Mouse (Mus musculus) neural tube, embryonic 11.5 days (tissue): ENCODE results near the gene Sgk1. TPM values are rescaled to one million over a fixed set of nuclear protein-coding genes. Genes with fewer than 3 reads are reported as not detected.

Source experiments
- ATAC-seq: fragments of 200-750 bp; cut with Nextera tagmentation; 2 replicates; pipeline ENCODE4 v1.8.0; 2017; ENCODE audit warnings: moderate number of reproducible peaks, mild to moderate bottlenecking, moderate TSS enrichment, moderate library complexity; ENCODE audit not compliant: insufficient read depth, low FRiP score, low TSS enrichment
- DNase-seq: peaks from one replicate; pipeline ENCODE4 v3.0.0-alpha.2; 2015; ENCODE audit warnings: low spot score
- H3K27ac ChIP-seq: fragments of 300-500 bp; sonication (generic); 2 replicates; pipeline ENCODE4 v1.5.1; 2014; ENCODE audit warnings: low read depth, mild to moderate bottlenecking, low read length
- H3K27me3 ChIP-seq: fragments of 300-500 bp; sonication (generic); 2 replicates; pipeline ENCODE4 v1.6.1; 2014; ENCODE audit warnings: mild to moderate bottlenecking, low read length, mixed read lengths; ENCODE audit not compliant: control insufficient read depth, insufficient read depth
- H3K36me3 ChIP-seq: fragments of 300-500 bp; sonication (generic); 2 replicates; pipeline ENCODE4 v1.6.1; 2014; ENCODE audit warnings: mild to moderate bottlenecking, low read length, moderate library complexity, mixed read lengths; ENCODE audit not compliant: control insufficient read depth, insufficient read depth
- H3K4me1 ChIP-seq: fragments of 300-500 bp; sonication (generic); 2 replicates; pipeline ENCODE4 v1.6.1; 2014; ENCODE audit warnings: low read length, mixed read lengths; ENCODE audit not compliant: control insufficient read depth, insufficient read depth
- H3K4me2 ChIP-seq: fragments of 300-500 bp; sonication (generic); 2 replicates; pipeline ENCODE4 v1.6.1; 2014; ENCODE audit warnings: low read depth, mild to moderate bottlenecking, moderate library complexity
- H3K4me3 ChIP-seq: fragments of 300-500 bp; sonication (generic); 2 replicates; pipeline ENCODE4 v1.5.1; 2014; ENCODE audit warnings: low read depth, low read length
- H3K9ac ChIP-seq: fragments of 300-500 bp; sonication (generic); 2 replicates; pipeline ENCODE4 v1.6.1; 2014; ENCODE audit warnings: mild to moderate bottlenecking, low read length
- H3K9me3 ChIP-seq: fragments of 300-500 bp; sonication (generic); 2 replicates; pipeline ENCODE4 v1.6.1; 2016; ENCODE audit warnings: low read length; ENCODE audit not compliant: control insufficient read depth
- WGBS: fragments of 180-500 bp; shearing (Covaris S2); extraction: QIAGEN DNeasy Blood & Tissue Kit; methylation state at CpG from one replicate; pipeline ENCODE4 v1.1.7; 2014; 5-methylcytosine and 5-hydroxymethylcytosine counted together
- polyA plus RNA-seq: library from polyadenylated mRNA; unstranded; fragments of >200 nt; fragmentation: Nextera tagmentation; extraction: Ambion mirVana; gene quantifications from 2 replicates; pipeline ENCODE4 v1.2.1, GENCODE M21; 2014

Sgk1 gene
- polyA plus RNA-seq, 1 experiment from 2014 or later = 22.1 TPM

DNA sequence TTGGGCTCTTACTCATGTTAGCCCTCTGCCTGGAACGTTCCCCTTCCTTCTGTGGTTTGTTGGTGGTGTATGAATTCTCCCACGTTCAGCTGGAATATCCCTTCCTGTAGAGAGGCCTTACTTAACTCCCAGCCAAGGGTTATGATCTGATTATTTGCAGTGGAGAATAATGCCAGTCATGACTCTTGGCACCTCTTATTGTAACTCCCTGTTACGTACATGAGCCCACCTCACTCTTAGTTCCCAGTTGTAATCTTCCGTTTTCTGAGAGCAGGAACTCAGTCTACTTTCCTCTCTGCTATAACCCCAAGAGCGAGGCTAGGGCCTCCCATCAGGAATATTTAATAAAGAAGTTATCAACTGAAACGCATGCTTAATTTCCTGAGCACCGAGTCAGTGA lies 26.6 kb upstream of the Sgk1 start:
- H3K4me2 ChIP-seq = no peak overlapping the region
- no peaks in the 10 kb centered on the region for H3K36me3 ChIP-seq
- no peaks in the 10 kb centered on the region for H3K9me3 ChIP-seq
- H3K9ac ChIP-seq = no peak overlapping the region
- no peaks in the 10 kb centered on the region for H3K4me1 ChIP-seq
- H3K4me3 ChIP-seq = no peak overlapping the region
- no peaks in the 10 kb centered on the region for H3K27me3 ChIP-seq
- DNase-seq (no peak), ATAC-seq (no peak)
- 89% methylated on average over 7 of the region's 7 CpGs for WGBS
- H3K27ac ChIP-seq = no peak overlapping the region

DNA sequence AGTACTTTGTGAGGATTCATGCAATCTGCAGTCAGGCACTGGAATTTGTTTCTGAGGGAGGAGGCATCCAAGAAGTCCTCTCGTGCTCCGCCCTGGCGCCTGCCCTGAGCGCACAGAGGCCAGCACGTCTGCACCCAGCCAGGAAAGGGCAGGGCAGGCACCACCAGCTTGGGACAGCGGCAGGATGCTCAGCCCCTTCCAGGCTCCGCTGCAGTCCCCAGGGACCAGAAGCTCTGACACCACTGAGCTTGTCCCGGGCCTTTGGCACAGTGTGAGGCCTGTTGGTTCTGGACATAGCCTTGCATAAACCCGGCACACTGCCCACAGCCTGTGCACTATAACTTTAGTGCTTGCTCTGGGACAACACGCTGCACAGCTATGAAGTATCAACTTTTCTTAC lies 24.3 kb upstream of the Sgk1 start:
- H3K4me3 ChIP-seq = no peak overlapping the region
- no peak for ATAC-seq
- no peaks in the 10 kb centered on the region for H3K36me3 ChIP-seq
- WGBS = 73% methylated on average over 10 of the region's 10 CpGs
- no peaks in the 10 kb centered on the region for H3K9me3 ChIP-seq
- no peaks in the 10 kb centered on the region for H3K27me3 ChIP-seq
- no peak overlapping the region for H3K4me2 ChIP-seq
- no peaks in the 10 kb centered on the region for H3K4me1 ChIP-seq
- no peak for DNase-seq
- H3K9ac ChIP-seq = no peak overlapping the region
- H3K27ac ChIP-seq = no peak overlapping the region

DNA sequence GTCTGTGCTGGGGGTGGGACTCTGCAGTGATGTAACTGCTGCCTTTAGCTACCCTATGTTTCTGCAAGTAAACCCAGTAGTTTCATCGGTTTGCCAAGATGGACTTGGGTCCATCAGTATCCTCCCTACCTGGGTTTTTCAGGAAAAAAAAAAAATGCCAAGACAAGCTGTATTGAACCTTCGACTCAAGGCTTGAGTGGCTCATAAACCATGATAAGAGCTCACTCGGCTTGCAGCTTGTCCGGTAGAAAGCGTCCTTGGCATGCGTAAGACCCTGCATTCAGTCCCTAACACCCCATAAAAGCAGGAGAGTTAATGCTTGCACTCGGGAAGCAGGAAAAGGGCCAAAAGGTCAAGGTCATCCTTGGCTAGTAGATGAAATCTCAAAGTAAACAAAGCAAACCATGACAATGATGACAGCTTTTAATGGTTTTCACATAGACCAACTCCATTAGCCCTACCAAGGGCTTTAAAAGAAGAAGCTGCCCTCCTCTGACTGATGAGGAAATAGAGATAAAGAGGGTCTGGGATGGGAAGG lies 23.5 kb upstream of the Sgk1 start:
- no peak overlapping the region for H3K4me3 ChIP-seq
- H3K4me2 ChIP-seq = no peak overlapping the region
- no peak overlapping the region for H3K9ac ChIP-seq
- 73% methylated on average over 7 of the region's 7 CpGs for WGBS
- no peaks in the 10 kb centered on the region for H3K4me1 ChIP-seq
- no peaks in the 10 kb centered on the region for H3K36me3 ChIP-seq
- H3K27ac ChIP-seq = no peak overlapping the region
- no peaks in the 10 kb centered on the region for H3K27me3 ChIP-seq
- ATAC-seq (no peak), DNase-seq (no peak)
- H3K9me3 ChIP-seq = no peaks in the 10 kb centered on the region

DNA sequence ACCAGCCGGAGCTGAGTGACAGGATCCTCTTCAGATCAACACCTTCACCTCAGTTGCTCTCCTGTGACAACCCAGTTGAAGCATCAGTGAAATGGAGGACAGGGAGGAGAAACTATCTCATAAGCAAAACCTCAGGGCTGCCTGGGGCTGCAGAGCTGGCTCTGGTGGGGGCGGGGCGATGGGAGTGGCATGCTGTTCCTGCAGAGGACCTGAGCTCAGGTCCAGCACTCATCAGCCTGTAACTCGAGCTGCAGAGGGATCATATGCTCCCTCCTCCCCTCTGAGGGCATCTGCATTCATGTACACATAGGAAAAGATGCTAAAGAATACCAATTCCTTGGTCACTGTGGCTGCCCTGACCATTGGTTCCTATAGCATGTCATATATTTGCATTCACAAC lies 15.5 kb upstream of the Sgk1 start:
- Histone ChIP-seq H3K36me3 (no peaks in the 10 kb centered on the region), H3K27me3 (no peaks in the 10 kb centered on the region), H3K4me1 (no peaks in the 10 kb centered on the region), H3K27ac (no peak overlapping the region), H3K4me3 (no peak overlapping the region), H3K9me3 (no peaks in the 10 kb centered on the region), H3K4me2 (no peak overlapping the region), H3K9ac (no peak overlapping the region)
- WGBS = 34% methylated on average over 4 of the region's 4 CpGs
- DNase-seq (no peak), ATAC-seq (no peak)

DNA sequence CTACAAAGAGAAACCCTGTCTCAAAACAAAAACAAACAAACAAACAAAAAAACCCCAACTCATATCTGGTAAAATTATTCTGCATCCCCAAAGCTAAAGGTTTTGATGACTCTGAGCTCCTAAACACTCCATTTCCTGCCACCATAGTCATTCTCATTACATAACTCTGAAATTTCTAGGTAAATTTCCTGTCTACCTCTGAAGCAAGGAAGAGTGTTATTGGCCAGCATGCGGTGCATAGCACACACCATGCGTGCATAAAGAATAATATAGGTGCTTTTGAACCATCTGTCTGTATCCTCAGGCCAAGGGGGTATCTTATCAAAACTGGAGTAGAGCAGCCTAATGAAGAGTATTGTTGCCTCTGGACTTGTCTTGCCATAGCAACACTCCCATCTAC lies 13.8 kb upstream of the Sgk1 start:
- Histone ChIP-seq H3K9ac (no peak overlapping the region), H3K4me1 (no peaks in the 10 kb centered on the region), H3K27me3 (no peaks in the 10 kb centered on the region), H3K4me3 (no peak overlapping the region), H3K4me2 (no peak overlapping the region), H3K9me3 (no peaks in the 10 kb centered on the region), H3K27ac (no peak overlapping the region), H3K36me3 (no peaks in the 10 kb centered on the region)
- WGBS = 95% methylated on average over 2 of the region's 2 CpGs
- no peak for ATAC-seq
- no peak for DNase-seq

DNA sequence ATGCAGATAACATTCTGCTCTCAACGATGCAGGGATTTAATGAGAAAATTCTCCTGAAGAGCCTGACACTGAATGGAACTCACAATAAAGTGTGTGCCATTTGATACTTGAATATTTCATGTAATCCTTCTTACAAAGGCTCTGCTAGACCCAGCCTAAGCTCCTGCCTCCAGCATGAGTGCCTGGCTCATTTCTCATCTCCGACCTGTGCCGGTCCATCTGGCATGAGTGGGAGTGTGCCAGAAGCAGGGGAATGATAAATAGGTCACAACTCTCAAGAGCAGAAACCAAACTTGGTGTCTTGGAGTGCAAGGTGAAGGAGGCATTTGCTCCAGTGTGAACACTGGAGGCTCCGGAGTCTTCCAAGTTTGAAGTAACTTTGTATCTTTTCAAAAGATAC lies 13.4 kb upstream of the Sgk1 start:
- no peaks in the 10 kb centered on the region for H3K9me3 ChIP-seq
- no peaks in the 10 kb centered on the region for H3K27me3 ChIP-seq
- H3K4me2 ChIP-seq = no peak overlapping the region
- no peak overlapping the region for H3K9ac ChIP-seq
- DNase-seq (no peak), ATAC-seq (no peak)
- WGBS = 83% methylated on average over 4 of the region's 4 CpGs
- H3K4me1 ChIP-seq = no peaks in the 10 kb centered on the region
- no peaks in the 10 kb centered on the region for H3K36me3 ChIP-seq
- no peak overlapping the region for H3K27ac ChIP-seq
- H3K4me3 ChIP-seq = no peak overlapping the region

DNA sequence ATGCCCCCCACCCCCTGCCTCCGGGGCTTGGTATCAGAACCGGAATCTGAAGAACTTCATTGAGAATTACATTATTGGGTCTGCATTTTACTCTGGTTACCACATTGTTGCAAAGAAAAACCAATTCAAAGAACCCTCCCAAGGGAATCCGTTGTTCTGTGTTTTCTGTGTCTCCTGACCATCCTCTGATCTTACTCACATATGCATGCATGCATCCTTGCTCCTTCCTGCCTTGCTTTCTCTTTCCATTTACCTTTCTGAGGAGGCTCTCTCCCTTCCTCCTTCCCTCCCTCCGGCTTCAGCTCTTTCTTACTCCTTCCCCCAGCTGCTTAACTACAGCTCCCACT lies 174 bp upstream of the Sgk1 start:
- H3K27ac ChIP-seq = peak overlapping the region; percentile 28; the same call in 1 of the 2 replicates
- DNase-seq = no peak

DNA sequence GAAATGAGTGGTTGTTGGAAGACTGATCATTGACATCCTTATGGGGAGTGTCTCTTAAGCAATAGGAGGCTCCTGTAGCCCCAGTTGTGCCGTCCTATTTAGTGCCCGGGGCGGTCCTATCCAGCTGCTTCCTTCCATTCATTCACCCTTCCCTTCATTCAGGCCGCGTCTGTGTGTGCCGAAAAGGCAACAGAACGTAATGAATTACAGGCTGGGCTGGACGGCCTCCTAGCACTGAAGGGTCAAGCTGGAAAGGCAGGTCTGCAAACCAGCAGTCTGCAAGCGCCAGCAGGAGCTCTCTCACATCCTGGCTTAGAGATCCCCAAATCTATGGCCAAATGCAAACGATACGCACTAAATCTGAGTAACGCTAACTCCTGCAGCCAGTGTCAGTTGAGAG lies 1.6 kb downstream of the Sgk1 start:
- ATAC-seq = peak; percentile 70
- peak overlapping the region; percentile 7; the same call in 1 of the 2 replicates for H3K9ac ChIP-seq

More for the DNA sequence above, 174 bp upstream of the Sgk1 start:
- Histone ChIP-seq H3K36me3 (no peaks in the 10 kb centered on the region), H3K4me1 (peaks cover 11% of the 10 kb centered on the region), H3K4me2 (peak overlapping the region; percentile 71), H3K27me3 (no peaks in the 10 kb centered on the region), H3K4me3 (peak overlapping the region; percentile 39), H3K9ac (peak overlapping the region; percentile 52), H3K9me3 (no peaks in the 10 kb centered on the region)
- no peak for ATAC-seq
- 32% methylated on average over 4 of the region's 4 CpGs for WGBS

DNA sequence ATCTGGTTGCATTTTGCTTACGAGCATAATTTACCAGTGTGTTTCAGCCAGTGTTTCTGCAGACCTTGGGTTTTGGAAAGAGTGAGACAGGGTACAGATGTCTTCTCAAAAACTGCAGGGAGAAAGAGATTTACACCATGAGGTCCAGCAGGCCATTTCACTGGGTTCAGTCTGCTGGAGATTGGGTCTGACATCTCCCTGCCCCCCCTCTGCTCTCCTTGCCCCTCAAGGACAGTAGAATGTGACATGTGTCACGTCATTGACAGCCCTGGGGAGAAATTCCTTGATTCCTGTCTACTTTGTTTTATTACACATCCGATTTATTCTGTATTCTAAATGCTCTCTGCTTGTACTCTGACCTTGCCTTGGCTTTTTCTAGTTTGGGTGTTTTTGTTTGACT lies 2.5 kb downstream of the Sgk1 start:
- no peak overlapping the region for H3K4me3 ChIP-seq
- H3K9ac ChIP-seq = no peak overlapping the region
- no peak overlapping the region for H3K27ac ChIP-seq
- 49% methylated on average over 3 of the region's 3 CpGs for WGBS
- H3K4me2 ChIP-seq = no peak overlapping the region; the same call in 1 of the 2 replicates
- DNase-seq = no peak
- no peaks in the 10 kb centered on the region for H3K9me3 ChIP-seq
- no peaks in the 10 kb centered on the region for H3K36me3 ChIP-seq
- H3K4me1 ChIP-seq = peaks cover 11% of the 10 kb centered on the region
- ATAC-seq = no peak
- H3K27me3 ChIP-seq = no peaks in the 10 kb centered on the region

More for the DNA sequence above, 1.6 kb downstream of the Sgk1 start:
- H3K27ac ChIP-seq = peak overlapping the region; percentile 35; the same call in 1 of the 2 replicates
- DNase-seq = peak; percentile 74
- no peaks in the 10 kb centered on the region for H3K27me3 ChIP-seq
- H3K9me3 ChIP-seq = no peaks in the 10 kb centered on the region
- H3K36me3 ChIP-seq = no peaks in the 10 kb centered on the region
- peak overlapping the region; percentile 71 for H3K4me2 ChIP-seq
- H3K4me1 ChIP-seq = peaks cover 11% of the 10 kb centered on the region
- 0% methylated on average over 12 of the region's 12 CpGs for WGBS
- H3K4me3 ChIP-seq = peak overlapping the region; percentile 39
